Mouse (Mus musculus) embryo, embryonic 9.5 days (tissue): ENCODE results near the gene Paqr3.

Experiments
- DNase-seq: peaks from one replicate; pipeline ENCODE4 v3.0.0-alpha.2; 2017; ENCODE audit errors: extremely low spot score

Paqr3 gene

DNA sequence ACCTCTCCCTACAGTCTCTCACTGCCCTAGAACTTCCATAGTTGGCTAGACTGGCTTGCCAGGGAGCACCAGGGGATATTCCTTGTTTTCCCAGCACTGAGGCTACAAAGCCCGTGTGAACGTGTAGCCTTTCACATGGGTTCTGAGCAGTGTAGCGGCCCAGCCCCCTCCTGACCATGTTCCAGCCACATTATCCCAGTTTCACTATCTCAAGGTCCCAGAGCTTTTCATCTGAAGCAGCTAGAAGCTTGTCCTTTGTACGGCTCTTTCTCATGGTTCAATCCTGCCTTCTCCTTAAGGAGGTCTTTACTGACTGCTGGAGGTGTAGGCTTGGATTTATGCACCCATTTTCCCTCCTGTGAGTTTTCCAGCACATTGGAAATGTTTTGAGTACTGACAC lies 26.9 kb downstream of the Paqr3 start:
- DNase-seq: no peak

DNA sequence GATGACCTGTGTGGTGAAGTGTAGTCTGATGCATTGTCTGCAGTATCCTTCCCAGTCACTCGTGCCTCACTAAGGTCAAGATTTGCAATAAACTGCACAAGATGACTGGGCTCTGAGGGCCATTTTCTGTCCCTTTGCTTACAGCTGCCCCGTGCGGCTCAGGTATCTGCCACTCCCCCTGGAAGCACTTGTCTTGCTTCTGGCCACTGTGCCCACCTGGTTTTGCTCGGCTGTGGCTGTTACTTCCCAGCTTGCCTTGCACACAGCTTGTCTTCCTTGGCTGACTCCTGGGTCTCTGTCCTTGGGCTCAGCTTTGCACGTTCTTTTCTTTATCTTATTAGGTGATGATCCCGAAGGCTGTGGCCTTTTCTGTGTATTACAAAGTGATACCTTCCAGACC lies 27.7 kb downstream of the Paqr3 start:
- DNase-seq: no peak

DNA sequence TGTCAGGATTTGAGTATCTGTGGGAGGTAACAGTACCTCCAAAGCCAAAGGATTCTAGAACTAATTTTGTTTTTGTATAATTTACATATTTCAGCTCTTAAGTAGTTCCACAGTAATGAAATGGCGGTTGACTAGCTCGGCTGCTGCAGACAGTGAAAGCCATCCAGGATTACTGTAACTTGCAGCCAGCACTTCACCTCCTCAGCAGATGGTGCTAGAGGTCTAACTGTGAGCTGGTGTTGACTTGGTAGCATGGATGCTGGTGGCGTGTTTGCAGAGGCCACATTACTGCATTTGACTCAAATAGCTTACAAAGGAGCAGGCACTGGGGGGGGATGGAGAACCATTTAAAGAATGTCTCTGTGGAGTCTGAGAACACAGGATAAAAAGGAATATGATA lies 29.9 kb downstream of the Paqr3 start:
- DNase-seq: no peak

DNA sequence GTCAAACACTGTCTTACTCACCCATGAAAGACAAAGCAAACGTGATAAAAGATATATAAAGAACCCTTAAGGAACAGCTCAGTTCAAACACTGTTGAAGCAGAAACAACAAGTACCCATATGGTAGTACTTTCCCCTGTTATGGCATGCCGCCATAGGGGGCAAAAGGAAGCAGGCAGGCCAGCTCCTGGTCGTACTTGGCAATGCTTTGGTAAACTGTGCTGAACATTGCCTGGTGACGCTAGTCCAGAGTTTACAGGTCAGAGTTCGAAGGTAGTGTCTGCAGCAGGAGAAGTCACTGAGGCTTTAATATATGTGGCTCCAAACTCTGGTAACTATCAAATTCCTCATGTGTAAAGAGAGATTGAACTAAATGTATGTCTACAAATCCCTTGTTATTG lies 32.8 kb downstream of the Paqr3 start:
- DNase-seq: no peak

DNA sequence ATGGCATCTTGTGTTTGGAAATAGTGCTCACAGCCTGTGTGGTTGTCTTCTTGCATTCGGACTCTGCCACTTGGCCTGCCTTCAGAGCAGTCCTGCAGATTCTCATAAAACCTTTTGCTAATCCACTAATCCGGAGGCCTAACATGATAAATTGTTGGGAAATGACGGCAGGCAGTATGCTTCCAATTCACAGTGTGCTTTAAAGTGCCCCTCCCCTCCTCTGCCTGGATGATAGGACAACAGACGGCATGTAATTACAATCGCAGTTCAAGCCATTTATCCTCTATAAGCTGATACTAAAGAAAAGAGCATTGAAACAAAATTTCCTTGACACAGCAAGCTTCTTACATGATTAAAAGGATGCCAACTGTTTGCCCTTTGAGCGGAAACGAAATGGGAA lies 33.7 kb downstream of the Paqr3 start:
- no peak for DNase-seq

DNA sequence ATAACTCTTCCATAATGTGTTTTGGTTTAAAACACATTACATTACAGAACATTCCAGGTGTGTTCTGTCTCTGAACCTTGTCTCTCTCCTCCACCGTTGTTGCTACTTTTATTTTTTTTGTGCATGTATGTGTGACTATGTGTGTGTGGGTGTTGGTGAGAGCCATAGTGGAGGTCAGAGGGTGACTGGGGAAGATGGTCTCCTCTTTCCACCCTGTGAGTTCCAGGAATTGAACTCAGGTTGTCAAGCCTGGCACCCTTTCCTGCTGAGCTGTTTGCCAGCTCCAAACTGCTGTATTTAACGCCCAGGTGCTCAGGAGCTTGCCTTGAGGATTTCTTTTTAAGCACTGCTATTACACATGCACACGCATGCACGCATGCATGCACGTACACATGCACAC lies 35.2 kb downstream of the Paqr3 start:
- no peak for DNase-seq

DNA sequence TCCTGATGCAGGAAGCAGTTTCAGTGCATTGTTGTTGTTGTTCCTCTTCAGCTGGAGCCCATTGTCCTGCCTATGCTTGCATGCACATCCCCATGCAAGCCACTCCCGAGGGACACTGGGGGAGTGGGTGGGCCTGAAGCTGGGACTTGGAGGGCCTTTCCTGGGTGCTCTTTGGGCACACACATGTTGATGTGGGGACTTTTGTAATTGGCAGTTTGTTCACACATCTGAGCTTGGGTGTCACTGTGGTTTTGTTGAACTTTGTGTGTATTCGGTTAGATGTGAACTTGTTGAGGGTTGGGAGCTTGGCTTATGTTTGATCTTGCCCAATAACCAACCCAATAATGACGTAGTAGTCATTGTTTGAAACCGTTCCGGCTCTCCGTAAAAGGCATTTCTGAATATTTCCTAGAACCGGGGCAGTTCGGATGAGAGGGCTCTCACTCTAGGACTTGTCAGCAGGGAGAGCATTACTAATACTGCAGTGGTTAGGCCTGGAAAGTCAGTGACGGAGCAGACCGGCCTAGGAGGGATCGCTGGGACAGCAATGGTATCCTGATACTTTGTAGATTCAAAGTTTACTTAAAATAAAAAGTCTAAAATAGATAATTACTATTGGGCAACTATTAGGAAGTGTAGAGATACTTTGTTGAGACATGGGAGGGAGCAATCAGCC lies 35.8 kb downstream of the Paqr3 start:
- no peak for DNase-seq

DNA sequence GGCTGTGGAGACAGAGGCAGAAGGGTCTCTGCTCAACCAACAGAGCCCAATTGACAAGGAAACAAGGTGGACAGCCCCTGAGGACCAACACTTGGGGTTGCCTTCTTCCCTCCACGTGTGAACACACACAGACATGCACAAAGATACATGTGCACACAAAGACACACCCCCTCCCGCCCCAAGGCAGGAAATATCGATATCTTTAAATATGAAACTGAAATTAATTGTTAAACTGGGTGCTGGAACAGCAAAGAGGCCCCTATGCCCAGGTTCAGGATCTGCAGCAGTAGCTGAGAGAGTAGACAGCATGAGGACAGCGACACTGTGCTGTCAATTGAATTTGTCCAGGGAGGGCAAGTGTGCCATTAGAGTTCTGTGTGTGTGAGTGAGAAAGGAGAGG lies 45.6 kb downstream of the Paqr3 start:
- DNase-seq: no peak

DNA sequence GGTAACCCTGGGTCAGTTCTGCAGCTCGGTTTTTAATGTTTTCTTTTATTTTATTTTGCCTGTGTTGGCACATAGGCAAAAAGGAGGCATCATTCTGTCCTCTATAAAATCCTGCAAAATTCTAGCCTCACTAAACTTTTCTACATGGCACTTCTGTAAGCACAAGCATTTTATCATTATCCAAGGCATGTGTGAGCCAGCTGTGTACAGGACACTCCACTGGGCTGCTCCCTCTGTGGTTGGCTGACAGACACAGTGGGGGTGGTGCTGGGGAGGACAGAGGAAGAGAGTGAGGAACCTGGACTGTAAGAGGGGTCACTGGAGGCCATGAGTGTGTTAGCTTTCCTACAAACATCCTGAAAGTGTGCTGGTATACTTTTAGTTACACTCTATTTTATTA lies 49.4 kb downstream of the Paqr3 start:
- DNase-seq: no peak

DNA sequence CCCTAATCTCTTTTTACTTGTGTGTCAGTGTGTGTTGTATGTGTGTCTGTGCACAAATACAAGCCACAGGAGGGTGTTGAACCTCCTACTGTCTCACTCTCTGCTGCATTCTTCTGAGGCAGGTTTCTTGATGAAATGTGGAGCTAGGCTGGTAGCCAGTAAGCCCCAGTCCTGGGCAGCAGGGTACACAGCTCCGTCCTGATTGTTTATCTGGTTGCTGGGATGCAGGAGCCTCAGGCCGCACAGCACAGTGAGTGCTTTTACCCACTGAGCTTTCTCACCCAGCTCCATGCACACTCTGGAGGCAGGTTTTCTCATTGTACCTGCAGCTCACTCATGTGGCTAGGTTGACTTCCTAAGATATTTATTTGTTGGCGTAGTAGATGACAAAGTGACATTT lies 50.5 kb downstream of the Paqr3 start:
- no peak for DNase-seq

DNA sequence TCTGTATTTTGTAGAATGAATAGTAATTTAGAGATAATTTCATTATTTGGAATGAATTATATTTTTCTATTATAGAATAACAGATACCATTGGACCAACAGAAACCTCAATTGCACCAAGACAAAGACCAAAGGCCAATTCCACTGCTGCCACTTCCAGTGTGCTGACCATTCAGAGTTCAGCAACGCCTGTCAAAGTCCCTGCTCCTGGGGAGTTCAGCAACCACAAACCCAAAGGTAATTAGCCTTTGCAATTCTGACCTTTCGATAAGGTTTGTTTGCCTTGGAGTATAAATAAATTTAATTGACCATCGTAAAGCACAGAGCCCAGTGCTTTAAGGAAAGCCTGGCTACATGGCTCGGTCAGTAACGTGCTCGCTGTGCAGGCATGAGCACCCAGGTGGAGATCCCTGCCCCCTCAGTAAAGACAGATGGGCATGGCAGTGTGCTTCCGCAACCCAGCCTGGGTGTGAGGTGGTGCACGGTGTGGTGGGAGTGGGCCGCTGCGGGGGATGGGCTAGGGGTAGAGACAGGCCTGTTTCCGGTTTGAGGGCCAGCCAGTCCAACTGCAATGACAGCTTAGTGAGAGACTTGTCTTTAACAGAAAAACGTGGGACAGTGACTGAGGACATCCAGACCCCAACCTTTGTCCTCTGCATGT lies 54.5 kb downstream of the Paqr3 start:
- no peak for DNase-seq

DNA sequence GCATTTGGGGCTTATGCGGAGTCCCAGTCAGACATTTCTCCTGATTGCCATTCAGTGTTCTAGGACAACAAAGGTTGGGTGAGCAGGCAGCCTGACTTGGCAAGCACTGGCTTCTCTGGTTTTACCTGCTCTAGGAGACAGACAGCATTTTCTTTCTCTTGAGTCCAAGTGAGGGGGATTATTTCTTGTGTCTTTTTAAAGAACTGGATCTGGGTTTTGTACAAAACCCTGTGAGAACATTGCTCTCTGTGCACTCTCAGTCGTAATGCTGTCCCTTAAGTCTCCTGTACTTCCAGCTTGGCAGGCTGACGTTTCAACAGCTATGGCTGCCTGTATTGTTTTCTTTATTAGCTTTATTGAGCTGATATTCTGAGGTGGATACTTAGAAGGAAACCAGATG lies 55.0 kb downstream of the Paqr3 start:
- no peak for DNase-seq

DNA sequence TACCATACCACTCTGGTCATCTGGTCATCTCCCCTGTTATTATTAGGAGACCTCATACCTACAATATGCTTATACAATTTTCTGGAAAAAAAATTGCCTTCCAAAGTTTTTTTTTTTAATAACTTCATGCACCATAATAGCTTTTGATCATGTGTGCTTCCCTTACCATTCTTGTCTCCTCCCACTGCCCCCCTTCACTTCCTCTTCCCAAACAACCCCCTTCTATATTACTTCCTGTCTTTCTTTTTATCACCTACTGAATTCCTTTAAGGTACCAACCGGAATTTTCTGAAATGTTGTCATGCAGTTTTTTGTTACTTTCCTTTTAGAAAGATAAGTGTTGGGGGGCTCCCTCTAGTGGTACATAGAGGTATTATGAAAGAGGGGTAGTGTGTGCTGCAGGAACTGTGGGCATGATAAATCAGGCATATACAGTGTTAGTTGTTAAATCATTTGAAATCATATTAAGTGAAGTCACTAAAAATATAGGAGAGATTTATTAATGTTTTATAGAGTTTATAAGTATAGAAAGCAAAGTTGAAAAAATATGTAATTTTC lies 55.8 kb downstream of the Paqr3 start:
- peak; percentile 65 for DNase-seq

DNA sequence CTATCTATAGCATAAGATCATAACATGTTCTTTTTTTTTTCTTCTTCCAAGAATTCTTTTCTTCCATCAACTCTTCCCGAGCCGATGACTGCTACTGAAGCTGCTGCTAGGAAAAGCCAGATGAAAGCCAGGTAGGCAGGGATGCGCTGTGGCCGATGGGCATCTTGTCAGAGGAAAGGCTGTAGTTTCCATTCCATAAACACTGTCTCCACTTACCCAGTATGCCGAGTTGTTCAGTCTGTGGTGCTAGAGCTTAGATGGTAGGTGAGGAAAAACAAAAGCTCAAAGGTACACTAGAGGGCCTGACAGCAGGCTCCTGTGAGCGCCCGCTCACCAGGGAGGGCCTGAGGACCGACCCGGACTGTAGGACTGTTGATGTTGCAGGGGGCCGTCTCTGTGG lies 56.6 kb downstream of the Paqr3 start:
- no peak for DNase-seq

DNA sequence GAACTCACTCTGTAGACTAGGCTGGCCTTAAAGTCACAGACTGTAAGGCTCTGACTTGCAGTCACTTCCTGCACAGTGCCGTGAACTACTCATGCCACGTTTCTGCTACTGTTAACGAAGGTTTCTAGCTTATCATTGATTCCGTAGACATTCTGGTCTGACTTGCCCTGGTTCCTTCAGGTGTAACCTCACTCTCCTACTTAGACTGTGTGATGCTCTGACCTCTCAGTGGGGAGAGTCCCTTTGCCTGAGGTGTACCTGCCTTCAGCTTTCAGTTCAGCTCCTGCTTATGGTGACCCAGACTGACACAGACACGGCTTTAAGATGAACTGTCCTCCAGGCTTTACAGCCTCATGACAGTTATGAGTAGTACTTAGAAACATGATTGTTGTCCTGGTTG lies 57.2 kb downstream of the Paqr3 start:
- no peak for DNase-seq

DNA sequence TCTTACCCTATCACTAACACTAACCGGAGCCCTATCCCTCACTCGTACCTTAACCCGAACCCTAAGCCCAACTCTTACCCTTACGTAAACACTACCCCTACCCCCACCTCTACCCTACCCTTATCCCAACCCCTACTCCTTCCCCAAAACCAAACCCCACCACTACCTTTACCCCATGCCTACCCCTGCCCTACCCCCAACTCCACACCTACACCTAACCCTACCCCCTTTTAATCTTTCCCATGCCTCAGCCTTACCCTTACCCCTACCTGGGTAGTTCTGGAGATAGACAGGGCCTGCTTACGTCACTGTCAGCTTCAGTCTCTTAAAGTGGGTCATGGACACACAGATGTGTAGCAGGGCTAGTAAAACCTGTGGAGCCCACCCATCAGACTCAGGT lies 62.5 kb downstream of the Paqr3 start:
- DNase-seq: no peak

DNA sequence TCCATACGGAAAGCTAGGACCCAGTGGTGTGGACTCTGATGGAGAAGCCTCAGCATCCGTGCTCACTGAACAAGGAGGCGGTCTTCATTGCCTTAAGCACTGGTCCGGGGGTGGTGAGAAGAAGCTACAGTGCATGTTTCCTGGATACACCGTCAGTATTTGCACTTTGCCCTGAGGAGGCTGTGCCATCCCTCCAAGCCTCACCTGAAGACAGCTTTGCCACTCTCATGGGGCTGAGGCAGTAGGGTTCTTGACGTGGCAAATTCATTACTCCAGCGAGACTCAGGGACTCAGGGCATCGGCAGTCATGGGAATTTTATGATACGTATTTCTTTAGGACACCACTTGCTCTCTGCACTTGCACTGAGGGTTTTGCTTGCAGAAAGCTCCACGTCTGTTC lies 64.7 kb downstream of the Paqr3 start:
- no peak for DNase-seq

DNA sequence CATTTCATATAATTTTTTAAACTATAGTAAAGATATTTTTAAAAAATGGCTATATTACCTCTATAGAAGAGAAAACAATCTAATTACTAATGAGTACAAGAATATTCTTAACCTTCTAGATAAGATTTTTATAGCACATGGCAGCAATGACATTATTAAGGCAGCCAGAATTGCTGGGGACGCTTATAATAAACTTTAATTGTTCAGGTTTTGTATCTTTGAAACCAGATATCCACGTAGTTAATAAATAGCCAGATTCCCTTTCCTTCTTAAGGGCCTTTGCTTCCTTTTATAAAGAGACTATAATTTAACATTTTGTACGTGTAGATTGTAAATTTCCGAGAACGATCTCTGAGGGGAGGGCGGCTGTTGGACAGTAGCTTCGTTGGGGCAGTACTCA lies 66.1 kb downstream of the Paqr3 start:
- no peak for DNase-seq
